Mouse (Mus musculus) ovary, postnatal 10 days (tissue): ENCODE data around the gene Olfr488.
"Not testable (repeated sequence)": the region's sequence is repeated elsewhere in the genome, so short reads cannot be mapped to it uniquely, and the experiment has no call there.

ENCODE experiments used
- DNase-seq: peaks from one replicate; pipeline ENCODE4 v3.0.0; 2022; ENCODE audit warnings: low spot score

Olfr488 gene

GRCm38 (mm10) chr7:108258247-108258646 lies at the start of gene Olfr488:
Gene Olfr488, minus strand, starts transcription at chr7:108258347.
- DNase-seq = no peak

GRCm38 (mm10) chr7:108288834-108289233 lies 30.7 kb upstream of the Olfr488 start, which contains the start of gene Olfr490:
Gene Olfr490, minus strand, starts transcription at chr7:108288934.
- no peak for DNase-seq

- no peak for DNase-seq
These were observed 24.6 kb downstream of the Olfr488 start for GRCm38 (mm10) chr7:108233551-108233950.

GRCm38 (mm10) chr7:108214536-108214935 lies 43.6 kb downstream of the Olfr488 start, which contains the start of gene Olfr487:
Gene Olfr487, minus strand, starts transcription at chr7:108214636.
- not testable (repeated sequence) for DNase-seq
